Mouse (Mus musculus) E14TG2a.4 (cell line): ENCODE measurements at regions not wholly inside any gene's neighbourhood (a gene's known extent, or its start where the extent isn't known, plus 50 kb on each side); places are given as distances from the start of the nearest gene placed in this dataset.

Source experiments
- CTCF ChIP-seq: conservative IDR thresholded peaks from 2 replicates; pipeline ENCODE4 v1.5.1; 2014; ENCODE audit warnings: low read length
- POU5F1 ChIP-seq: IDR thresholded peaks from 2 replicates; pipeline ENCODE4 v1.6.1; 2014; ENCODE audit warnings: low read length, borderline replicate concordance

DNA sequence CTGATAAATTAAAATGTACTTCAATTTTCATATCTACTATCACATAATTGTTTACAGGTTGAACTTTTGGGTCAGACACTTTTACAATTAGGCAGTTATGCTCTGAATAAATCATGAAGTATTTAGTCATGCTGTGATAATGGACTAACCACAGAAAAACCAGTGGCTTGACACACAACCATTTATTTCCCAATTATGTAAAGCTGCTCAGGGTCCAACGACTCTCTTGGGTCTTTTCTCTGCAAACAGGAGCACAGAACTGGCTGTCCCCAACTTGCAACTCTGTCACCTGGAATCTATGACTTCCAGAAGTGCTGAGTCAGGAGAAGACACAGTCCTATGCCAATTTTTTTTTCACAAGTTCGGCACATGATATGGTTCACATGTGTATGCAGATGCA, 214.8 kb downstream of the Kcnj2 start:
- no peak for TF ChIP-seq CTCF
- TF ChIP-seq POU5F1 = no peak
